Mouse (Mus musculus) heart, embryonic 12.5 days (tissue): ENCODE data around the gene Man2a1. TPM values are rescaled to one million over a fixed set of nuclear protein-coding genes. Genes with fewer than 3 reads are reported as not detected.

Experiments used
- polyA plus RNA-seq: library from polyadenylated mRNA; unstranded; fragments of >200 nt; fragmentation: Nextera tagmentation; extraction: Ambion mirVana; gene quantifications from 2 replicates; pipeline ENCODE4 v1.2.1, GENCODE M21; 2016

The Man2a1 gene
- polyA plus RNA-seq, 1 experiment from 2014 or later: 5.3 TPM

Other genes with a start within 250 kb of the Man2a1 start
- gene 4930583I09Rik, start 235.3 kb downstream of the Man2a1 start, polyA plus RNA-seq: not detected in 2 replicates